Mouse (Mus musculus) brain, adult 2 months (tissue): ENCODE measurements around the gene Gm42791.

Source experiments
- DNase-seq: peaks from one replicate; pipeline ENCODE4 v3.0.0; 2011; ENCODE audit warnings: low read depth, low spot score

The Gm42791 gene

GRCm38 (mm10) chr5:148954314-148955060 is 40.5 kb downstream of the Gm42791 start:
- peak; percentile 72 for DNase-seq

- no peak for DNase-seq
Measured at GRCm38 (mm10) chr5:148953098-148953497, 41.8 kb downstream of the Gm42791 start.

- DNase-seq: no peak
Measured at GRCm38 (mm10) chr5:148952419-148952818, 42.5 kb downstream of the Gm42791 start.

GRCm38 (mm10) chr5:148951360-148951759 is 43.6 kb downstream of the Gm42791 start:
- peak; percentile 50 for DNase-seq

GRCm38 (mm10) chr5:148950064-148950463 is 44.9 kb downstream of the Gm42791 start:
- no peak for DNase-seq

- DNase-seq: no peak
Measured at GRCm38 (mm10) chr5:148948577-148948976, 46.4 kb downstream of the Gm42791 start.

- no peak for DNase-seq
Measured at GRCm38 (mm10) chr5:148947412-148947811, 47.5 kb downstream of the Gm42791 start.

- no peak for DNase-seq
Measured at GRCm38 (mm10) chr5:148946787-148947186, 48.2 kb downstream of the Gm42791 start.

GRCm38 (mm10) chr5:148945735-148946134 is 49.2 kb downstream of the Gm42791 start:
- no peak for DNase-seq

GRCm38 (mm10) chr5:148944024-148944423 is 50.9 kb downstream of the Gm42791 start:
- DNase-seq: no peak

- DNase-seq: no peak
Measured at GRCm38 (mm10) chr5:148943444-148943843, 51.5 kb downstream of the Gm42791 start.

- no peak for DNase-seq
Measured at GRCm38 (mm10) chr5:148942957-148943356, 52.0 kb downstream of the Gm42791 start.

GRCm38 (mm10) chr5:148942305-148942704 is 52.6 kb downstream of the Gm42791 start:
- no peak for DNase-seq

GRCm38 (mm10) chr5:148941867-148942266 is 53.1 kb downstream of the Gm42791 start:
- DNase-seq: no peak

- no peak for DNase-seq
Measured at GRCm38 (mm10) chr5:148939948-148940382, 55.0 kb downstream of the Gm42791 start.

GRCm38 (mm10) chr5:148936516-148936951 is 58.4 kb downstream of the Gm42791 start:
- no peak for DNase-seq

- DNase-seq: no peak
Measured at GRCm38 (mm10) chr5:148935871-148936270, 59.1 kb downstream of the Gm42791 start.

GRCm38 (mm10) chr5:148935071-148935821 is 59.7 kb downstream of the Gm42791 start:
- DNase-seq: no peak

- DNase-seq: no peak
Measured at GRCm38 (mm10) chr5:148934457-148934856, 60.5 kb downstream of the Gm42791 start.

- no peak for DNase-seq
Measured at GRCm38 (mm10) chr5:148933767-148934166, 61.2 kb downstream of the Gm42791 start.

- no peak for DNase-seq
Measured at GRCm38 (mm10) chr5:148931301-148931700, 63.6 kb downstream of the Gm42791 start.

- no peak for DNase-seq
Measured at GRCm38 (mm10) chr5:148929116-148929449, 65.9 kb downstream of the Gm42791 start, which contains the start of gene Katnal1. Gene Katnal1, minus strand, starts transcription at chr5:148929320.
